Mouse (Mus musculus) hindbrain, embryonic 10.5 days (tissue): ENCODE measurements around the gene Med29. TPM values are rescaled to one million over a fixed set of nuclear protein-coding genes. Genes with fewer than 3 reads are reported as not detected.

Source experiments
- DNase-seq: peaks from one replicate; pipeline ENCODE4 v3.0.0-alpha.2; 2017; ENCODE audit warnings: low spot score
- H3K27ac ChIP-seq: fragments of 300-500 bp; sonication (generic); 2 replicates; pipeline ENCODE4 v1.5.1; 2016; ENCODE audit warnings: mild to moderate bottlenecking, moderate library complexity
- H3K27me3 ChIP-seq: fragments of 300-500 bp; sonication (generic); 2 replicates; pipeline ENCODE4 v1.6.1; 2016; ENCODE audit warnings: mild to moderate bottlenecking; ENCODE audit not compliant: poor library complexity, insufficient read depth, severe bottlenecking
- H3K36me3 ChIP-seq: fragments of 300-500 bp; sonication (generic); 2 replicates; pipeline ENCODE4 v1.6.1; 2016; ENCODE audit warnings: mild to moderate bottlenecking, moderate library complexity
- H3K4me1 ChIP-seq: fragments of 300-500 bp; sonication (generic); replicated peaks from 2 replicates; pipeline ENCODE4 v1.6.1; 2016; ENCODE audit warnings: mild to moderate bottlenecking
- H3K4me3 ChIP-seq: fragments of 300-500 bp; sonication (generic); 2 replicates; pipeline ENCODE4 v1.5.1; 2016; ENCODE audit warnings: mild to moderate bottlenecking, moderate library complexity
- H3K9me3 ChIP-seq: fragments of 300-500 bp; sonication (generic); 2 replicates; pipeline ENCODE4 v1.6.1; 2016; ENCODE audit warnings: mild to moderate bottlenecking, moderate library complexity
- WGBS: fragments of 180-500 bp; shearing (Covaris S2); methylation state at CpG from one replicate; pipeline ENCODE4 v1.1.7; 2016; 5-methylcytosine and 5-hydroxymethylcytosine counted together
- polyA plus RNA-seq: library from polyadenylated mRNA; unstranded; fragments of >200 nt; fragmentation: Nextera tagmentation; extraction: Ambion mirVana; gene quantifications from 2 replicates; pipeline ENCODE4 v1.2.1, GENCODE M21; 2016

Gene Med29
- polyA plus RNA-seq, 1 experiment from 2014 or later, result 65.0 TPM

- H3K36me3 ChIP-seq, result peaks cover 48% of the 10 kb centered on the region
- H3K27me3 ChIP-seq, result no peaks in the 10 kb centered on the region
- peaks cover 46% of the 10 kb centered on the region for H3K4me1 ChIP-seq
- no peak for DNase-seq
- WGBS, result 87% methylated on average over 3 of the region's 3 CpGs
- peak overlapping the region; percentile 11; the same call in 1 of the 2 replicates for H3K4me3 ChIP-seq
- H3K27ac ChIP-seq, result no peak overlapping the region
- no peaks in the 10 kb centered on the region for H3K9me3 ChIP-seq
Observed at GRCm38 (mm10) chr7:28354113-28354581, 38.4 kb downstream of the Med29 start.

GRCm38 (mm10) chr7:28353267-28353666 is 39.2 kb downstream of the Med29 start:
- H3K27ac ChIP-seq, result no peak overlapping the region
- peaks cover 44% of the 10 kb centered on the region for H3K4me1 ChIP-seq
- 93% methylated on average over 2 of the region's 2 CpGs for WGBS
- DNase-seq, result no peak
- no peaks in the 10 kb centered on the region for H3K9me3 ChIP-seq
- H3K27me3 ChIP-seq, result no peaks in the 10 kb centered on the region
- peaks cover 41% of the 10 kb centered on the region for H3K36me3 ChIP-seq
- H3K4me3 ChIP-seq, result peak overlapping the region; percentile 11; the same call in 1 of the 2 replicates

- H3K27me3 ChIP-seq, result no peaks in the 10 kb centered on the region
- no peaks in the 10 kb centered on the region for H3K9me3 ChIP-seq
- peaks cover 41% of the 10 kb centered on the region for H3K36me3 ChIP-seq
- peak overlapping the region; percentile 94 for H3K4me3 ChIP-seq
- DNase-seq, result no peak
- peak overlapping the region; percentile 94 for H3K27ac ChIP-seq
- peaks cover 30% of the 10 kb centered on the region for H3K4me1 ChIP-seq
- WGBS, result 53% methylated on average over 4 of the region's 4 CpGs
Observed at GRCm38 (mm10) chr7:28351676-28352191, 40.8 kb downstream of the Med29 start.

- H3K27ac ChIP-seq, result peak within 1 kb of the TSS; percentile 94
- H3K36me3 ChIP-seq, result peaks cover 38% of the 10 kb centered on the region
- no peaks in the 10 kb centered on the region for H3K27me3 ChIP-seq
- under 1% methylated on average over 50 of the region's 50 CpGs for WGBS
- H3K9me3 ChIP-seq, result no peaks in the 10 kb centered on the region
- H3K4me3 ChIP-seq, result peak within 1 kb of the TSS; percentile 94
- DNase-seq, result peak; percentile 99
- peaks cover 26% of the 10 kb centered on the region for H3K4me1 ChIP-seq
Observed at GRCm38 (mm10) chr7:28350155-28350883, 42.2 kb downstream of the Med29 start, which contains the start of gene Rps16. Gene Rps16, plus strand, starts transcription at chr7:28350652.

- 0 out of 2 replicates have a peak overlapping the region, but pooled peaks have one; percentile 30 for H3K27ac ChIP-seq
- no peaks in the 10 kb centered on the region for H3K27me3 ChIP-seq
- H3K36me3 ChIP-seq, result peaks cover 21% of the 10 kb centered on the region
- no peaks in the 10 kb centered on the region for H3K9me3 ChIP-seq
- 87% methylated on average over 7 of the region's 7 CpGs for WGBS
- DNase-seq, result no peak
- H3K4me1 ChIP-seq, result peaks cover 26% of the 10 kb centered on the region
- no peak overlapping the region for H3K4me3 ChIP-seq
Observed at GRCm38 (mm10) chr7:28348601-28349000, 43.9 kb downstream of the Med29 start.

- H3K27ac ChIP-seq, result no peak overlapping the region
- WGBS, result 82% methylated on average over 3 of the region's 3 CpGs
Observed at GRCm38 (mm10) chr7:28347746-28348145, 44.8 kb downstream of the Med29 start.

GRCm38 (mm10) chr7:28344637-28345036 is 47.9 kb downstream of the Med29 start:
- Histone ChIP-seq H3K4me1 (peaks cover 15% of the 10 kb centered on the region), H3K36me3 (no peaks in the 10 kb centered on the region), H3K27me3 (no peaks in the 10 kb centered on the region), H3K4me3 (no peak overlapping the region), H3K27ac (no peak overlapping the region), H3K9me3 (no peaks in the 10 kb centered on the region)
- 6% methylated on average over 4 of the region's 4 CpGs for WGBS
- peak; percentile 85 for DNase-seq

More at GRCm38 (mm10) chr7:28347746-28348145, 44.8 kb downstream of the Med29 start:
- peaks cover 26% of the 10 kb centered on the region for H3K4me1 ChIP-seq
- DNase-seq, result no peak
- no peaks in the 10 kb centered on the region for H3K27me3 ChIP-seq
- H3K9me3 ChIP-seq, result no peaks in the 10 kb centered on the region
- H3K4me3 ChIP-seq, result no peak overlapping the region
- H3K36me3 ChIP-seq, result peaks cover 13% of the 10 kb centered on the region

- H3K4me1 ChIP-seq, result peaks cover 21% of the 10 kb centered on the region
- 52% methylated on average over 7 of the region's 7 CpGs for WGBS
Observed at GRCm38 (mm10) chr7:28341381-28341780, 51.1 kb downstream of the Med29 start.

GRCm38 (mm10) chr7:28339213-28339917 is 53.1 kb downstream of the Med29 start:
- Histone ChIP-seq H3K4me1 (peaks cover 21% of the 10 kb centered on the region), H3K27ac (peak overlapping the region; percentile 95), H3K36me3 (peaks cover 27% of the 10 kb centered on the region), H3K9me3 (no peaks in the 10 kb centered on the region), H3K4me3 (peak overlapping the region; percentile 97), H3K27me3 (no peaks in the 10 kb centered on the region)
- WGBS, result 79% methylated on average over 19 of the region's 19 CpGs
- peak; percentile 41 for DNase-seq

More at GRCm38 (mm10) chr7:28341381-28341780, 51.1 kb downstream of the Med29 start:
- no peak overlapping the region for H3K27ac ChIP-seq
- DNase-seq, result no peak
- H3K4me3 ChIP-seq, result no peak overlapping the region
- H3K27me3 ChIP-seq, result no peaks in the 10 kb centered on the region
- H3K9me3 ChIP-seq, result no peaks in the 10 kb centered on the region
- H3K36me3 ChIP-seq, result peaks cover 7% of the 10 kb centered on the region; the same call in 1 of the 2 replicates

GRCm38 (mm10) chr7:28338108-28338998 is 54.2 kb downstream of the Med29 start, which contains the start of gene Supt5:
Gene Supt5, minus strand, starts transcription at chr7:28338746.
- peak within 1 kb of the TSS; percentile 95 for H3K27ac ChIP-seq

More at GRCm38 (mm10) chr7:28338108-28338998, 54.2 kb downstream of the Med29 start, which contains the start of gene Supt5:
- DNase-seq, result peak; percentile 98
- Histone ChIP-seq H3K27me3 (no peaks in the 10 kb centered on the region), H3K9me3 (no peaks in the 10 kb centered on the region), H3K4me3 (peak within 1 kb of the TSS; percentile 97), H3K36me3 (peaks cover 33% of the 10 kb centered on the region), H3K4me1 (peaks cover 21% of the 10 kb centered on the region)
- WGBS, result under 1% methylated on average over 77 of the region's 77 CpGs
